Mouse (Mus musculus) neural tube, embryonic 13.5 days (tissue): ENCODE results near the gene Tmem151b. TPM values are rescaled to one million over a fixed set of nuclear protein-coding genes. Genes with fewer than 3 reads are reported as not detected.

ENCODE experiments used
- polyA plus RNA-seq: library from polyadenylated mRNA; unstranded; fragments of >200 nt; fragmentation: Nextera tagmentation; extraction: Ambion mirVana; gene quantifications from 2 replicates; pipeline ENCODE4 v1.2.1, GENCODE M21; 2015

Gene Tmem151b
- polyA plus RNA-seq, 1 experiment from 2014 or later = 22.6 TPM

Other genes starting within 250 kb of the Tmem151b start
- gene Cdc5l, start 115.9 kb downstream of the Tmem151b start, polyA plus RNA-seq = 62.5 and 73.1 TPM in 2 replicates
- 0.62 and 1.5 TPM in 2 replicates for gene Spats1, start 74.3 kb downstream of the Tmem151b start, polyA plus RNA-seq
- 17.1 and 18.2 TPM in 2 replicates for gene Aars2, start 42.8 kb downstream of the Tmem151b start, polyA plus RNA-seq
- gene Tcte1, start 26.2 kb downstream of the Tmem151b start, polyA plus RNA-seq = 3.3 and 3.6 TPM in 2 replicates
- 5.3 and 5.6 TPM in 2 replicates for gene Nfkbie, start 6.0 kb upstream of the Tmem151b start, polyA plus RNA-seq
- gene Slc35b2, start 14.2 kb upstream of the Tmem151b start, polyA plus RNA-seq = 75.0 and 84.2 TPM in 2 replicates
- gene Hsp90ab1, start 23.6 kb upstream of the Tmem151b start, polyA plus RNA-seq = 1,589 and 1,622 TPM in 2 replicates
- gene Slc29a1, start 49.9 kb upstream of the Tmem151b start, polyA plus RNA-seq = 40.1 and 41.6 TPM in 2 replicates
- 1.6 and 3.6 TPM in 2 replicates for gene Mymx, start 52.4 kb upstream of the Tmem151b start, polyA plus RNA-seq
- gene Capn11, start 109.6 kb upstream of the Tmem151b start, polyA plus RNA-seq = 0.22 and 0.85 TPM in 2 replicates
- 101 and 124 TPM in 2 replicates for gene Mrpl14, start 136.6 kb upstream of the Tmem151b start, polyA plus RNA-seq
- 127 and 134 TPM in 2 replicates for gene Tmem63b, start 137.2 kb upstream of the Tmem151b start, polyA plus RNA-seq
- gene 1600014C23Rik, start 184.2 kb upstream of the Tmem151b start, polyA plus RNA-seq = not detected in 2 replicates